Mouse (Mus musculus) intestine, embryonic 16.5 days (tissue): ENCODE measurements around the gene Ppargc1a. TPM values are rescaled to one million over a fixed set of nuclear protein-coding genes. Genes with fewer than 3 reads are reported as not detected.

Experiments used
- ATAC-seq: fragments of 200-750 bp; cut with Nextera tagmentation; 2 replicates; pipeline ENCODE4 v1.8.0; 2017; ENCODE audit warnings: moderate TSS enrichment, moderate library complexity
- H3K27ac ChIP-seq: fragments of 300-500 bp; sonication (generic); 2 replicates; pipeline ENCODE4 v1.5.1; 2014; ENCODE audit warnings: mild to moderate bottlenecking, low read length
- H3K27me3 ChIP-seq: fragments of 300-500 bp; sonication (generic); replicated peaks from 2 replicates; pipeline ENCODE4 v1.6.1; 2014; ENCODE audit warnings: low read length, control low read depth, mixed read lengths; ENCODE audit not compliant: control insufficient read depth, insufficient read depth
- H3K36me3 ChIP-seq: fragments of 300-500 bp; sonication (generic); 2 replicates; pipeline ENCODE4 v1.6.1; 2014; ENCODE audit warnings: low read length, control low read depth; ENCODE audit not compliant: control insufficient read depth, insufficient read depth
- H3K4me1 ChIP-seq: fragments of 300-500 bp; sonication (generic); 2 replicates; pipeline ENCODE4 v1.6.1; 2014; ENCODE audit warnings: low read length, control low read depth, mixed read lengths; ENCODE audit not compliant: control insufficient read depth, insufficient read depth
- H3K4me2 ChIP-seq: fragments of 300-500 bp; sonication (generic); 2 replicates; pipeline ENCODE4 v1.6.1; 2014; ENCODE audit warnings: low read depth, low read length, control low read depth
- H3K4me3 ChIP-seq: fragments of 300-500 bp; sonication (generic); 2 replicates; pipeline ENCODE4 v1.5.1; 2014; ENCODE audit warnings: mild to moderate bottlenecking, low read length
- H3K9ac ChIP-seq: fragments of 300-500 bp; sonication (generic); 2 replicates; pipeline ENCODE4 v1.6.1; 2014; ENCODE audit warnings: low read depth, low read length
- H3K9me3 ChIP-seq: fragments of 300-500 bp; sonication (generic); 2 replicates; pipeline ENCODE4 v1.6.1; 2016; ENCODE audit warnings: low read length, control low read depth; ENCODE audit not compliant: control insufficient read depth
- WGBS: fragments of 180-500 bp; shearing (Covaris S2); extraction: QIAGEN DNeasy Blood & Tissue Kit; methylation state at CpG from one replicate; pipeline ENCODE4 v1.1.7; 2014; 5-methylcytosine and 5-hydroxymethylcytosine counted together
- polyA plus RNA-seq: library from polyadenylated mRNA; unstranded; fragments of >200 nt; fragmentation: Nextera tagmentation; extraction: Ambion mirVana; gene quantifications from 2 replicates; pipeline ENCODE4 v1.2.1, GENCODE M21; 2015

Ppargc1a gene
- polyA plus RNA-seq, 1 experiment from 2014 or later, result 8.9 TPM

- H3K27me3 ChIP-seq, result no peaks in the 10 kb centered on the region
- H3K4me3 ChIP-seq, result no peak overlapping the region
- H3K4me2 ChIP-seq, result no peak overlapping the region
- H3K27ac ChIP-seq, result no peak overlapping the region
- ATAC-seq, result no peak
- 65% methylated on average over 3 of the region's 3 CpGs for WGBS
- no peaks in the 10 kb centered on the region for H3K4me1 ChIP-seq
- H3K9me3 ChIP-seq, result no peaks in the 10 kb centered on the region
- no peak overlapping the region for H3K9ac ChIP-seq
- no peaks in the 10 kb centered on the region for H3K36me3 ChIP-seq
These were observed 4.0 kb downstream of the Ppargc1a start for GRCm38 (mm10) chr5:51563574-51563973.

- peak; percentile 39 for ATAC-seq
- no peaks in the 10 kb centered on the region for H3K27me3 ChIP-seq
- no peak overlapping the region for H3K27ac ChIP-seq
These were observed 9.8 kb downstream of the Ppargc1a start for GRCm38 (mm10) chr5:51557607-51558278.

GRCm38 (mm10) chr5:51553671-51554070 is 13.9 kb downstream of the Ppargc1a start:
- Histone ChIP-seq H3K4me1 (peaks cover 8% of the 10 kb centered on the region), H3K27me3 (no peaks in the 10 kb centered on the region), H3K9me3 (no peaks in the 10 kb centered on the region), H3K36me3 (no peaks in the 10 kb centered on the region), H3K4me2 (peak overlapping the region; percentile 75), H3K4me3 (peak overlapping the region; percentile 67), H3K9ac (peak overlapping the region; percentile 53), H3K27ac (peak overlapping the region; percentile 88)
- 4% methylated on average over 5 of the region's 5 CpGs for WGBS
- peak; percentile 89 for ATAC-seq

More at GRCm38 (mm10) chr5:51557607-51558278, 9.8 kb downstream of the Ppargc1a start:
- Histone ChIP-seq H3K4me1 (peaks cover 5% of the 10 kb centered on the region), H3K9me3 (no peaks in the 10 kb centered on the region), H3K36me3 (no peaks in the 10 kb centered on the region), H3K4me2 (no peak overlapping the region), H3K4me3 (no peak overlapping the region), H3K9ac (no peak overlapping the region)
- 64% methylated on average over 4 of the region's 4 CpGs for WGBS

- ATAC-seq, result peak; percentile 21
- Histone ChIP-seq H3K27me3 (no peaks in the 10 kb centered on the region), H3K9me3 (no peaks in the 10 kb centered on the region), H3K27ac (peak overlapping the region; percentile 88), H3K4me3 (peak overlapping the region; percentile 67), H3K36me3 (no peaks in the 10 kb centered on the region), H3K4me2 (peak overlapping the region; percentile 75), H3K4me1 (peaks cover 8% of the 10 kb centered on the region), H3K9ac (peak overlapping the region; percentile 70)
- WGBS, result 2% methylated on average over 5 of the region's 5 CpGs
These were observed 14.3 kb downstream of the Ppargc1a start for GRCm38 (mm10) chr5:51553251-51553650.

GRCm38 (mm10) chr5:51552483-51553091 is 14.9 kb downstream of the Ppargc1a start:
- H3K4me1 ChIP-seq, result peaks cover 8% of the 10 kb centered on the region
- ATAC-seq, result peak; percentile 71
- no peaks in the 10 kb centered on the region for H3K36me3 ChIP-seq
- no peaks in the 10 kb centered on the region for H3K9me3 ChIP-seq
- peak overlapping the region; percentile 88 for H3K27ac ChIP-seq
- peak overlapping the region; percentile 75 for H3K4me2 ChIP-seq
- H3K4me3 ChIP-seq, result peak overlapping the region; percentile 67
- no peaks in the 10 kb centered on the region for H3K27me3 ChIP-seq
- H3K9ac ChIP-seq, result peak overlapping the region; percentile 70
- under 1% methylated on average over 24 of the region's 24 CpGs for WGBS

- peak; percentile 63 for ATAC-seq
These were observed 15.6 kb downstream of the Ppargc1a start for GRCm38 (mm10) chr5:51551852-51552482.

GRCm38 (mm10) chr5:51547442-51548035 is 20.0 kb downstream of the Ppargc1a start:
- Histone ChIP-seq H3K4me3 (no peak overlapping the region), H3K27me3 (no peaks in the 10 kb centered on the region), H3K4me1 (peaks cover 3% of the 10 kb centered on the region; the same call in 1 of the 2 replicates), H3K36me3 (no peaks in the 10 kb centered on the region), H3K9ac (no peak overlapping the region), H3K9me3 (no peaks in the 10 kb centered on the region), H3K4me2 (no peak overlapping the region), H3K27ac (no peak overlapping the region)
- no peak for ATAC-seq
- WGBS, result 84% methylated on average over 6 of the region's 6 CpGs

More at GRCm38 (mm10) chr5:51551852-51552482, 15.6 kb downstream of the Ppargc1a start:
- H3K4me1 ChIP-seq, result peaks cover 8% of the 10 kb centered on the region
- H3K9ac ChIP-seq, result peak overlapping the region; percentile 70
- H3K27ac ChIP-seq, result peak overlapping the region; percentile 88
- no peaks in the 10 kb centered on the region for H3K9me3 ChIP-seq
- WGBS, result 6% methylated on average over 12 of the region's 12 CpGs
- H3K4me2 ChIP-seq, result peak overlapping the region; percentile 75
- peak overlapping the region; percentile 67 for H3K4me3 ChIP-seq
- no peaks in the 10 kb centered on the region for H3K36me3 ChIP-seq
- no peaks in the 10 kb centered on the region for H3K27me3 ChIP-seq

- ATAC-seq, result no peak
- Histone ChIP-seq H3K4me3 (no peak overlapping the region), H3K4me2 (no peak overlapping the region), H3K27ac (no peak overlapping the region), H3K9ac (no peak overlapping the region), H3K27me3 (no peaks in the 10 kb centered on the region), H3K4me1 (peaks cover 3% of the 10 kb centered on the region; the same call in 1 of the 2 replicates), H3K9me3 (no peaks in the 10 kb centered on the region), H3K36me3 (no peaks in the 10 kb centered on the region)
- WGBS, result 78% methylated on average over 3 of the region's 3 CpGs
These were observed 20.7 kb downstream of the Ppargc1a start for GRCm38 (mm10) chr5:51546817-51547216.
